Mouse (Mus musculus) layer of hippocampus, adult 9-11 months (tissue): ENCODE measurements around the gene Zbtb49.

Experiments used
- DNase-seq: peaks from one replicate; pipeline ENCODE4 v3.0.0; 2022

Zbtb49 gene

DNA sequence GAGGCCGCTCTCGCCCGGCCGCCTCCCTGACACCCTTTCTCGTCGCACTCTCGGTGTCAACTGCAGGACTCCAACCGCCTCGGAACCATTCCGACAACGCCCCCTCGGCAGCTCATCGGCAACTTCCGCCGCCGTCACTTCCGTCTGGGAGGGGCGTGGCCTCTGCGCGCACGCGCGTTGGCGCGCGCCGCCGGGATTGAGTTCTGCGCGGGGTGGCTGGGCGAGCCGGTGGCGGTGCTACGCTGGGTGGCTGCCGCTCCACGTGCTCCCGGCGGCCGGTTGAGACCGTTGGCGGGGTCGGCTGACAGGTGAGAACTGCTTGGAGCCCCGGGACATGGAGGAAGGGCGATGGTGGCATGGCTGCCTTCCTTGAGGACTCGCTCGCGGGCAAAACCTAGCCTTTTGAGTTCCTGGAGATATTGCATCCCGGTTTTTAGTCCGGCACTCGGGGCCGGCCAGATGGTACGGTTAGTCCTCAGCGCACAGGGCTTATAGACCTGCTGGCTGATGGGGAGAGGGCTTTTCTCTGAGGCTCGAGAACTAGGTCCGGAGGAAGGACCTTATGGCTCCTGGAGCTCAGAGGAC lies at the start of gene Zbtb49, which contains the start of gene Lyar:
Zbtb49 (minus strand) TSS at position 130 of the 585 bp plus-strand sequence.
Lyar (plus strand) TSS at position 143 of the 585 bp plus-strand sequence.
- DNase-seq = peak; percentile 91

DNA sequence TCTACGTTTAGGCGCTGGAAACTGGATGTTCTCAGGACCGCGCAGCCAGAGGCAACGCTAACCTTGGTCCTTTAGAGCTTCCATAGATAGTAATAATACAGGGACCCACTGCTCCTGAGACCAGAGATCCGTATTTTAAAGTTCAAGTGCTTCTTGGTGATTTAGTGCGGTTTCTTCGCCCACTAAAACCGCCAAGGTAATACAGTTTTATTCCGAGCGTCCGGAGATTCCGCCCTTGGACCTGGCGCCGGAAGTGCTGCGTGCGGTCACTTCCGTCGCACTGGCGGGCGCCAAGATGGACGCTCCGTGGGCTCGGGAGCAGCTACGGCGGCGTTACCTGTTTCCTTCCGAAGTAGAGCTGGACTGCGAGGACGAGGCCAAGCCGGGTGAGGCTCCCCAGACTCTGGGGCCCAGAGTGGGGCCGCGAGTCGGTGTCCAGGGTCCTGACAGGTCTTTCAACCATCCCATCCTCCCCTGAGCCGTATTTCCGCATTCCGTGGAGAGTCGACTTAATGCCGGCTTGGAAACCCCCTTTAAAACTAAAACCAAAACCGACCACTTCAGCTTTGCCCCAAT lies 39.9 kb upstream of the Zbtb49 start, which contains the start of gene Tmem128:
Tmem128 (plus strand) TSS at position 79 of the 576 bp plus-strand sequence.
- DNase-seq = peak; percentile 54

- no peak for DNase-seq
Observed at GRCm38 (mm10) chr5:38259455-38260106, 39.3 kb upstream of the Zbtb49 start.

DNA sequence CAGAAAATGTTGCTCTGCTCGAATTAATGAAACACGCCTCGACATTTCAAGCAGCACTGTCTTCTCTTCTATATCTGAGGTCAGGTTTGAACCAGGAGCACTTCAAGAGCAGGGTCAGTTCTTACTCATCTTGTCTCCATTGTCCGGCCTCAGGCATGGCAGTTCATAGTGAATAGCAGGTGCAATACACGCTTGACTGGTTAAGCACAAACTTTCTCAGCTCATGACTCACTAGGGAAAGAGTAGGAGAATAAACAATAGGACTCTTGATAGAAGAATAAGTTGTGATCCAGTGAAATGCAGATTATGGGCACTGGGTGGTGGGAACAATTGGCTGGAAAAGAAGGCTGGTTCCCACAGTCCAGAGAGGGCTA lies 38.5 kb upstream of the Zbtb49 start:
- DNase-seq = no peak

DNA sequence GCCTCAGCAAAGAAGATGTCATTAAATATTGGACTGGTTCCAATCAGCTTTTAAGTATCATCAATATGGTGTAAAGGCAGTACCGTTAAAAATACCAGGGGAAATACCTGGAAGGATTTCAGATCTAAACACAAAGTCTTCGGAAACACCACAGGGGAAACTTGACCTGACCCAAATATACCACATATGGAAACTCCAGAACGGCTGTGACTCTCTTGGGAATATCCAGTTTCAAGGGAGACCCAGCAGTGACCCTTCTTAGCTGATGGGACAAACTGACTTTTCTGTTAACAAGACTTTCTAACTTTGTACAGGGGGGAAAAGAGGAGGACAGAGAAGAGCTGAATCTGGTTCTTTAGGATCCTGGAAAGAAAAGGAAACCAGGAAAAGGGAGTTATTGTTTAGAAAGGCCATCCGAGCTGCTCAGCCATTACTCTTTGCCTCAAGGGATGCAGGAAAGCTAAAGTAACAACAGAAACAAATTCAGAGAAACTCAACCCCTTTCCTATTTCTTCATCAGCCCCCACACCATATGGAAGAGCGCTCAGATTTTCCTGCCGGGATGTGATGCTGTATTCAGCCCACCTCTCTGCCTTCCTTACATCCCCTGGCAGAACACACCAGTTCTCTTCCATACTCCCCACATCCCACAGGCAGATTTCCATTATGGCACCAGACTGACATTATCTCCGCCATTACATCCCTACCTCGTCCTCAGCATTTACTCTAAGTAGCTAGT lies 37.9 kb upstream of the Zbtb49 start:
- DNase-seq = no peak

DNA sequence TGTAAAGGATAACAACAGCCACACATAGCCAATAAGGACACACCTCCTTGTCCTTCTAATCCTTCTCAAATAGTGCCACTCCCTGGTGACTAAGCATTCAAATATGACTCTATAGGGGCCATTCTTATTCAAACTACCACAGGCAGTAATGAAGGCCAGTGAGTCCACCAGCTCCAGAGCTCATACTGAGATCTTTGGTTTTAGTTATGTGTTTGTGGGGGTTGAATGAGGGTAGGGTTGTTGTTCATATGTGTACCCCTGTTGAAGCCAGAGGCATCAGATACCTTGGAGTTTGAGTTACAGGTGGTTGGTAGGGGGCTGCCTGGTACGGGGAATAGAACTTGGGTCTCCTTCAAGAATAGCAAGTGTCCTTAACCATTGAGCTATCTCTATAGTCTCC lies 36.3 kb upstream of the Zbtb49 start:
- no peak for DNase-seq

DNA sequence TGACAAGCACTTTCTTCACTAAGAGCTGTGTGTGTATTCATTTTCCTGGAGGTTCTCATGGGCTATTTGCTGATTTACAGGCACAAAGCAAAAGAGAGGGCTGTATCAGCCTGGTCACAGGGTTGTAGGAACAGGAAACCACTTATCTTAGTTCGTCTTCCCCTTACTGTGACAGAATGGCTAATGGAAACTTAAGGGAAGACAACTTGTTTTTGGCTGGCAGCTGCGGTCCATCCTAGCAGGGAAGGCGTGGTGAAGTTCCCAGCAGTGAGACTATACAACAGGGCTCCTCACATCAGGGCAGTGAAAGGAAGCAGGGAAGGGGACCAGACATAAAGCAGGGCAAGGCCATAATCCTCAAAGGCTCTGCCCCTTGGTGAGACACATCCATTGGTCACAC lies 35.4 kb upstream of the Zbtb49 start:
- no peak for DNase-seq

- no peak for DNase-seq
Observed at GRCm38 (mm10) chr5:38255195-38255594, 34.9 kb upstream of the Zbtb49 start.

DNA sequence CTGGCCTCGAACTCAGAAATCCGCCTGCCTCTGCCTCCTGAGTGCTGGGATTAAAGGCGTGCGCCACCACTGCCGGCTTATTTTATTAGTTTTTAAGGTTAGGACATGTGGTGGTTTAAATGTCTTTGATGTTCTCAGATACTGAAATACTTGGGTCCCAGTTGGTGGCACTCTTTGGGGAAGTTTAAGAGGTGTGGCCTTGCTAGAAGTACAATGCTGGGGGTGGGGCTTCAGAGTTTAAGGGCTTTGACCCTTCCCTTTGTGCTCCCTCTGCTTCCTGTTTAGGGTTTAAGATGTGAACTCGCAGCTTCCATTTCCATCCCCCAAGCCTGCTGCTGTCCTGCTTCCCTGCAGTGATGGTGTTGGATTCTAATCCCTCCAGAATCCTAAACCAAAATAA lies 21.7 kb upstream of the Zbtb49 start:
- DNase-seq = no peak

DNA sequence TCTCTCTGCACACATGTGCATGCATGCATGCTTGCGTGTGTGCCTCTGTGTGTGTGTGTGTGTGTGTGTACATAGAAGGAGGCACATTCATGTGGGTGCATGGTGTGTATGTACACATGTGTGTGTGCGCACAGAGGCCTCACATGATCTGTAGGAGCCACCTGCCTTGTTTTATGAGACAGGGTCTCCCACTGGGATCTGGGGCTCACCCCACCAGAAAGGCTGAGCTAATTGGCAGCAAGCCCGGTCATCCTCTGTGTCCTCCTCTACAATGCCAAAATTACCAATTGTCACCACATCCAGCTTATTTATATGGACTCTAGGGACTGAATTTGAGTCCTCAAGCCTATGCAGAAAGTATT lies 21.2 kb upstream of the Zbtb49 start:
- DNase-seq = no peak

DNA sequence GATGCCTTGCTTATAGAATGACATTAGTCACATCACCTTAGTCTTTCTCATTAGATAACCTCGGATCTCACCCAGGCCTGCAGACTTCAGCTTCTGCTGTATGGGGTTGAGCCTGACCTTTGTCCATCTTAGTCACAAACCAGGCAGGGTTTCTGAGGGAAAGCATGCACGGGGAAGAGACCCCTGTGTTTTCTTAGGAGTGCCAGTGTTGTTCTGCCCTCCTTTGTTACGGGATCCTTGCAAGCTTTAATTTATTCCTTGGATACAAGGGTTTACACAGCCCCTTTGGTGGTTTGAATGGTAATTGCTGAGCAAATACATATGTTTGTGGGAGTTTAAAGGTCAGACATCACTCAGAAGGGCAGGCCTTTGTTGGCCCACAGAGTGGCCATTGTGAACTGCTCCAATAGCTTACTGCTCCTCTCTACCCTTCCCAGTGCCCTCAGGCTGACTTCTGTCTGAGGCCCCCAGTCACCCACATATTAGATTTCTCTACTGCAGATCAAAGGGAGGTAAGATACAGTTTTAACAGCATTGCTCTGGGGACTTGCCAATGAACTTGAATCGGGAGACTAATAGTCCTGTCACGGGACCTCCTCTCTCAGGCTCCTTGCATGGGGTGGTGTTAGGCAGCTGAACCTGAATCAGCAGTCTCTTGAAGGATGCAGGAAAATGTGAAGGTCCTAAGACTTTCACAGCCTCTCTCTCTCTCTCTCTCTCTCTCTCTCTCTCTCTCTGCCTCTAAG lies 20.6 kb upstream of the Zbtb49 start:
- DNase-seq = no peak

GRCm38 (mm10) chr5:38236627-38237026 lies 16.4 kb upstream of the Zbtb49 start:
- no peak for DNase-seq

DNA sequence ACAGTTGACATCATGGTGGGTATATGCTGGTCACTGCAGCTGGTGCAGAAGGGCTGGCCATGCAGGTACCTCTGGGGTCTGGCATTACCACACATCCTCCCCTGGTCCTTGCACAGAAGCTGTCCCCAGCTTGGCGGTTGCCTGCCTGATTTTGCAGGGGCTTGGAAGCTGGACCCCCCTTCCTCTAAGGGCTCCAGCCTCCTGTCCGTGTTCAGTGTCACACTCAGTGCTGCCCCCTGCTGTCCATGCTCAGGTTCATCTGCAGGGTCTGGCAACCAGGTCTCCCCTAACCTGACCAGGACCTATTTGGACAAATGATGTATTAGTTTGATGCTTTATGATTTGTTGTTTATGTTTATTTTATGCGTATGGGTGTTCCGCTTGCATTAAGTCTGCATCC lies 15.2 kb upstream of the Zbtb49 start:
- DNase-seq = no peak

- DNase-seq = peak; percentile 47
Observed at GRCm38 (mm10) chr5:38219771-38220307, 418 bp downstream of the Zbtb49 start.

- peak; percentile 63 for DNase-seq
Observed at GRCm38 (mm10) chr5:38213009-38213408, 7.2 kb downstream of the Zbtb49 start.

- no peak for DNase-seq
Observed at GRCm38 (mm10) chr5:38211691-38212090, 8.6 kb downstream of the Zbtb49 start.

- no peak for DNase-seq
Observed at GRCm38 (mm10) chr5:38208985-38209384, 11.3 kb downstream of the Zbtb49 start.

DNA sequence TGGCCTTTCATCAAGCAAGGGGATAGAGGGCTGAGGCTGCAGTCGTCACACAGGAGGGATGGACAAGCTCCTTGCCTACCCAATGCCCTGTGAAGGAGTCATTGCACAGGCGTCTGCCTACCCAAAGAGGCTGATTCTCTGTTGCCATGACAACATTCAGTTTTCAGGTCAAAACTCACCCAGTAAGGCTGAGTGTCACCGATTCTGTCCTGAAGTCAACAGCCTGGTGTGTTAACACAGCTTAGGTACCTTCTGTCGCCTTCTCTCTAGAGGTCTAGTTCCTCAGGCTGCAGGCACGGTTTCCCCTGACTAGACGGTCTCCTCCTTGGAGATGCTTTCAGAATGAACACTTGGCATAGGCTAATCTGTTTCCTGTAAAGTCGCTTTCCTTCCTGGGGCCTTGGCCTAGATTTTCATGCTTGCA lies 14.9 kb downstream of the Zbtb49 start:
- no peak for DNase-seq

GRCm38 (mm10) chr5:38199686-38200085 lies 20.6 kb downstream of the Zbtb49 start:
- no peak for DNase-seq

- DNase-seq = peak; percentile 80
Observed at GRCm38 (mm10) chr5:38197482-38197823, 22.8 kb downstream of the Zbtb49 start.

- DNase-seq = no peak
Observed at GRCm38 (mm10) chr5:38196821-38197481, 23.3 kb downstream of the Zbtb49 start.

DNA sequence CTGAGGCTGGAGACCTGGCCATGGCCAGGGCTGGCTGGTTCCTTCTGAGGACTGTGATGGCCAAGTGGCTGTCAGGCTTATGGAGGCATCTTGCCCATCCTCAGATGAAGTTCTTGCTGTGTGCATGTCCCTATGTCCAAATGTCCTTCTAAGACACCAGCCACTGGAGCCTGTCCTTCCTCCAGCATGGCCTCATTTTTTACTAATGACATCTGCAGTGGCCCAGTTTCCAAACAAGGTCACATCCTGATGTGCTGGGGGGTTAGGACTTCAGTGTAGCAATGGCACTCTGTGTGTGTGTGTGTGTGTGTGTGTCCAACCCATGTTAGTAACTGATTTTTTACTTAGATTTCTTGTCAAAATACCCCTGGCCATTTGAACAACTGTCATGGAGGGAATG lies 24.3 kb downstream of the Zbtb49 start:
- no peak for DNase-seq
